Mouse (Mus musculus): ENCODE data around the gene Asb7. TPM values are rescaled to one million over a fixed set of nuclear protein-coding genes. Genes with fewer than 3 reads are reported as not detected.

The Asb7 gene
- polyA plus RNA-seq, 1 experiment from 2014 or later: 16.7 TPM

Other genes with a start within 250 kb of the Asb7 start
- gene Lins1, start 293 bp upstream of the Asb7 start, polyA plus RNA-seq (2015; fragmentation: Nextera tagmentation; extraction: Ambion mirVana): 17.0 and 17.1 TPM in 2 replicates
- 0.29 and 0.36 TPM in 2 replicates for gene Cers3, start 53.9 kb upstream of the Asb7 start, polyA plus RNA-seq (2015; fragmentation: Nextera tagmentation; extraction: Ambion mirVana)
- gene Adamts17, start 150.1 kb upstream of the Asb7 start, polyA plus RNA-seq (2015; fragmentation: Nextera tagmentation; extraction: Ambion mirVana): 2.1 and 2.4 TPM in 2 replicates

Measured in hindbrain, embryonic 13.5 days (tissue).